Mouse (Mus musculus) layer of hippocampus, postnatal 25 days (tissue): ENCODE results near the gene Pfkm. TPM values are rescaled to one million over a fixed set of nuclear protein-coding genes. Genes with fewer than 3 reads are reported as not detected.
A peak's percentile ranks its signal among the peaks of the same experiment; 100 is the strongest.

Source experiments
- DNase-seq, 2 experiments: peaks; one replicate each; pipeline ENCODE4 v3.0.0; 2022; ENCODE audit warnings: mixed read lengths in 2 of 2, low spot score in 1 of 2; ENCODE audit errors: extremely low spot score in 1 of 2
- total RNA-seq, 2 experiments: library from RNA; stranded (reverse); gene quantifications; 2 replicates each; pipeline ENCODE4 v1.2.3; 2021

Gene Pfkm
- total RNA-seq, 2 experiments from 2014 or later = 348 to 370 TPM

GRCm38 (mm10) chr15:98096957-98097356 lies 4.6 kb downstream of the Pfkm start:
- DNase-seq = no peak

DNA sequence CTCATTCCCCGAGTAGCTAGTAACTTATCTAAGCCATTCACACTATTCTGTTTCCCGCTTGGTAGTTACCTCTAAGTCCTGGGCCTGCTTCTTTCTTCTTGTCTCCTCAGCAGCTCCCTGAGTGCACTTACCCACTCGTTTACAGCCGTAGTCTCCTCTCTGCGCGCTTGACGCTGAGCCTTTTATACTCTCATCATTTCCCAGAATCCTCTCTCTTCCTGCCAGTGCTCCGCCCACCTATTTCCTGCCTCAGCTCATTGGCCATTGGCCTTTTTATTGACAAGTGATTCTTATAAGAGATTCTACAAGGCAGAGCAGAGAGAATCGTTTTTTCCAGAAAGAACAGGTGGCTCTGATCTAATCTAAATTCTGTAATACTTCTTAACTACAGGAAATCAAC lies 6.1 kb downstream of the Pfkm start:
- DNase-seq = no peak

DNA sequence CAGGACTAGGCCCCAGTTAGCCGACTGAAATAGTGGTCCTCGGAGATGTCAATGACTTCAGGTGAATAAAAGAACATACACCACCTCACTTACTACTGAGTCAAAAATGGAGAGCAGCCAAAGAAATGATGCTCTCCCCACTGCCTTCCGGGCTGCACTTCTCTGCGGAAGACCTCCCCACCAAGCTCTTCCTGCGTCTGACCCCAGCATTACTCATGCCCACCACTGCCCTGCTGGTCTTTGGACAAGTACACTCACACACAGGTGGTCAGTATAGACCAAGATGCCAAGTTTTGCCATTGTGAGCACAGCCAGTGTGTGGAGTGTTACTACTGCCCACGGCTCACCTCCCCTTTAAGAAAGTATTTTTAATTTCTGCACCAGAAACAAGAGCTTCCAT lies 10.0 kb downstream of the Pfkm start:
- no peak for DNase-seq

- DNase-seq = no peak
These were observed 14.1 kb downstream of the Pfkm start for GRCm38 (mm10) chr15:98106506-98106905.

- no peak for DNase-seq
These were observed 14.8 kb downstream of the Pfkm start for GRCm38 (mm10) chr15:98107230-98107629.

DNA sequence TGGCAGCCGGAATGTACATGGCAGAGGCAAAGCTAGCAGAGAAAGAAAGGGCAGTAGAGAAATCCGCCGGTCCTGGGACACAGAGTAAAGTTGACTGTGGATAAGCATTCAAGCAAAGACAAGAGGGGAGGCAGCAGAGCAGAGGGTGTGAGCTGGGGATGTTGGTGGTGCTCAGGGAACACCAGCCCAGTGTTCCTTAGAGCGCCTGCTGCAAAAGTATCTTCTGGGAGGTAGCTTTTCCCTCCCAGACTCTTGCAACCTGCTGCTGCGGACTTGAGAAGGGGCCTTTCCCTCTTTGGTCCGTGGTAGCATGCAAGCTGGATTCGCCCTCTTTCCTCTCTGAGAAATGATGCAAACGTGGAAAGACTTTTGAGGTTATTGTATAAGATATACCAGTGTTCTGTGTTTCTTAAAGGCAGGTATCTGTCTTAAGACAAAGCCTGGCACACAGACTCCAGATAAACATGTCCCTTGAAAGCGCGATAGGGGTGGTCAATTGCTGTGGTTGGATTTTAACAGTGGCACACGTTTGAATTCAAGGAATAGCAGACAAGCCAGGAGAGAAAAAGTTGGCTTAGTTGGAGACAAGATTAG lies 15.4 kb downstream of the Pfkm start:
- DNase-seq = no peak

DNA sequence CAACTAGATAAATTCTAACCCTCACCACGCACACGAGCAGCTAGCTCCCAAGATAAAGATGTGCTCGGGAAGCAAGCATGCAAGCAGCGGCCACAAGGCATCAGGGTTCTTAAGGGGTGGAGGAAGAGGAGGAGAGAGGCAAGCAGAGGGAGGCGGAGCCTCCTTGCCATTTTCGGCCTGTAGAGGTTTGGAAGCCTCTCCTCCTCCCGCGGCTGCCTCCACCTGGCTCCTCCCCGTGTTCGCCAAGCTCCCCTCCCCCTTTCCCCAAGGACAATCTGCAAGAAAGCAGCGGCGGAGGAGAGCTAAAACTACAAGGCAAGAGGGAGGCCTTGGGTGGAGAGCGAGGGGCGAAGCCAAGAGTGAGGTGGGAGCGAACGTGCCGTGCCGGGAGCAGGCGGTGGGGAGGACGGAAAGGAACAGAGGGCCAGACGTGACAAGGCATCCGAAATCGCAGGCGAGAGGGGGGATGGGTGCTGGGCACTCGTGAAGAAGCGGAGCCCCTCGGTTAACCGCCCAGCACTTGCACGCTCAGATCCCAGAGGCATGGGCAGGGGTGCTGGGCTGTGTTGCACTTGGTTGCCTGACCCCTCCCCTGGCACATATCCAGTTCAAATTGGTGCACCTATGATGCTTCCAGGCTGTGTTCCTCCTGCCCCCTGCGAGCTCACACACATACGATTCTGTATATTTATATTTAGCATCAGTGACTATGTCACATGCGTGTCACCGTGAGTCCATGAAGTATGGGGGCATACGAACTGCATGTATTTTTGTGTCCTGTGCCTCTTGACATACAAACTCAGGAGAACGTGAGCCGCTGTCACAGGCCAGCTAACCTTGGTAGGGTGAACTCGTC lies 16.1 kb downstream of the Pfkm start:
- DNase-seq = peak; percentile 69 to 76

GRCm38 (mm10) chr15:98111791-98112190 lies 19.4 kb downstream of the Pfkm start:
- DNase-seq = no peak

DNA sequence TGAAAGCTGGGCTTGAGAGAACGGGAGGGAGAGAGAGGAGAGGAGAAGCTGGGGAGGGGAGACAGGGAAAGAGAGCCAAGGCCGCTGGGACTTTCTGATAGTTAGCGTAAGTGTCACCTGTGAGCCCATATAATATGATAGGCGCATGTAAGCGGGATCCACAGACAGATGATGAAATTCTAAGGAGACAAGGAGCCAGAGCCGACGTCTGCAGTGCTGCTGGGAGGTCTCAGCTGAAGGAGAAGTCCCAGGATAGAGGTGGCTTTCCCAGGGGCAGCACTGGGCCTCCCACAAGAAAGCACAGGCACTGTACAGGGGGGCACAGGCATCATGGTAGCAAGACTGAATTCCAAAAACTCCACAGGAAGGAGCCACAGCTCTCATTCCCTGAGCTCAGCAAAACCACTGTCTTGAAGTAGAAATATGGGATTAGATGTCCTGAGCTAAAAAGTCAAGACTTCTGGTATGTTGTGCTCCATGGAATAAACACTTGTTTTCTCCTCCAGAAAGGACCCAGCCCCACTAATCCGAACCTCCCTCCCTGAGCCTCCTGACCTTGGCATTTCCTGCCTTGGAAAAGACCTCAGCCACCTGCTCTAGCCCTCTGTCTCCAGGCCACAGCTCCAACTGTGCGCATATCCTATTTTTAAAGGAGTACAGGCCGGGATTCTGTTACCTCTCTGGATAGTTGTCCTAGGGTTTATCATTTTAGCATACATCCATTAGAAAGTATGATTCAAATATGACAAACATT lies 21.9 kb downstream of the Pfkm start:
- no peak for DNase-seq

DNA sequence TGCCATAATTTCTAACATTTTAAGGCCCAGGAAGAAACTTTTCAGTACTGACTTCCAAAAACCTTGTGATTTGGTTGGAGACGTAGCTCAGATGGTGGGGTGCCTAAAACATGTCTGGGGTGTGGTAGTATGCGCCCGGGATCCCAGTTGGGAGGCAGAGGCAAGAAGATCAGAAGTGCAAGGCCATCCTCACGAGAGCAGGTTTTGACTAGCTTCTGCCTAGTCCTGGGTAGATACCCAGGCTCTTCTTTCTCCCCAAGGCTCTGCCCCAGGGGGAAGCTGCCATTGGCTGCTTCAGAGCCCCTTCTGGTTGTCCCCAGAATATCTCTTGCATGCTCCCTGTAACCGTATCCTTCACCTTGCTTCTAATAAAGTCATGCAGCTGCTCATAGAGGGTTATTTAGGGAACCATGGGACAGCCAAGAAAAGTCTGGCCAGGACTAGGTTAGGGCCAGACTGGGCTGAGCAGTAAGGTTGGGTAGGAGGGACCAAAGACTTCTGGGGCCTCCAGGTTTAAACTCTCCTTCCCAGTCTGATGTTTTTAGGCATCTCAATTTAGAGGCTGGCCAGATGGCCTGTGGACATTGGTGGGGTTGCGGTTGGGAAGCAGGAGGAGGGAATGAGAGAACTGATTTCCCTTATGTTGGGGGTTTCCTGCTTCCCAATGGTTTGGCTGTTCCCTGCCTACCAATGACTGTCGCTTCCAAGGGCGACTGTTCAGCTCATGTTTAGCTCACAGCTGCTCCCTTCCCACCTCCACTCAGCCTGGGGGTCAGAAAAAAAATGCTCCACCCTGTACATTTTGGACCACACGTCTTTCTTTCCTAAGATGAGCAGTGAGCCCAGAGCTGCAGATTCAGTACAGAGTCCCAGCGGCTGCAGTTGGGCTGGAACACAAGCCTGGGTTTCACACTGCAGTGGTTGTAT lies 22.7 kb downstream of the Pfkm start:
- DNase-seq = no peak

- DNase-seq = no peak
These were observed 23.4 kb downstream of the Pfkm start for GRCm38 (mm10) chr15:98115779-98116163.

- DNase-seq = no peak
These were observed 23.9 kb downstream of the Pfkm start for GRCm38 (mm10) chr15:98116287-98116686.

DNA sequence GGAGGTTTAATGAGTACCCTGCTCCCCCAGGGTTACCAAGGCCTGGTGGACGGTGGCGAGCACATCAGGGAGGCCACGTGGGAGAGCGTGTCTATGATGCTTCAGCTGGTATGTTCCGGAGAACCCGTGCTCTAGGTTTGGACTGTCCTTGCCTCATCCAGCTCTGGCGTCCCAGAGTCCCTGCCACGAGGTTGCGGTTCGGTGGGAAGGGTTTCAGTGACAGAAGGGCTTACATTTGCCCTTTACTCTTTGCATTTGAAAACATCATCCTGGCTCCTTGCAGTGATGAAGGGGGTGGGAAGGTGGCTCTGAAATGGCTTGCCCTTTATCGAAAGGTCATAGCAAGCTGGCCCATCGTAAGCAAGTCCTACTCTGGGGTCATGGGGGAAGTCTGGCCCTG lies 27.0 kb downstream of the Pfkm start:
- DNase-seq = no peak

GRCm38 (mm10) chr15:98120831-98121230 lies 28.4 kb downstream of the Pfkm start:
- DNase-seq = no peak

DNA sequence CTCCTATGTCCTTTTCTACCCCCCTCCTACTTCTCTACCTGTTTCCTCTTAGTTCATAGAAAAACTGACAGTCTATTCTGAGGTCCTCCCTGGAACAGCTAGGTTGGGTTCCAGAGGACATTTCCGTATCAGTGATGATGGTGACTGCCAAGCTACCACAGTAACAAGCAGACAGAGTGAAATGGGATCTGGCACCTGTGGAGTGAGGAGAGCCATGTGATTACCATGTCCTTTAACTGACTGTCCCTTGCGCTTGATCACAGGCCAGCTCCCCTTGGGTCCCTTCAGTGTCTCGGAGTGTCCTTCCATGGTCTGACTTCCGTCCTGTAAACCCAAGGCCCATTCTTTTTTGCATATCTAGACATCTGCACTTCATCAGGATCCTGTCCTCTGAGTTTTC lies 38.6 kb downstream of the Pfkm start:
- DNase-seq = no peak

- no peak for DNase-seq
These were observed 39.1 kb downstream of the Pfkm start for GRCm38 (mm10) chr15:98131451-98131850.

- no peak for DNase-seq
These were observed 39.7 kb downstream of the Pfkm start for GRCm38 (mm10) chr15:98131942-98132655.

- no peak for DNase-seq
These were observed 41.1 kb downstream of the Pfkm start for GRCm38 (mm10) chr15:98133471-98133870.

GRCm38 (mm10) chr15:98134034-98134433 lies 41.6 kb downstream of the Pfkm start:
- no peak for DNase-seq

GRCm38 (mm10) chr15:98134666-98135065 lies 42.3 kb downstream of the Pfkm start:
- no peak for DNase-seq
